Mouse (Mus musculus) lung, postnatal 0 days (tissue): ENCODE measurements around the gene Fli1.

Experiments
- CTCF ChIP-seq: IDR thresholded peaks from 2 replicates; pipeline ENCODE4 v1.5.1; 2016; ENCODE audit warnings: antibody characterized with exemption, mild to moderate bottlenecking
- EP300 ChIP-seq: IDR thresholded peaks from 2 replicates; pipeline ENCODE4 v1.6.1; 2016; ENCODE audit warnings: antibody characterized with exemption, mild to moderate bottlenecking, control low read depth

- TF ChIP-seq EP300: peak; percentile 83
- TF ChIP-seq CTCF: no peak
Observed at GRCm38 (mm10) chr9:32529594-32529993, 13.1 kb downstream of the Fli1 start.
